Mouse (Mus musculus) ES-E14 (cell line): ENCODE results near the gene Rap1gap.

ENCODE experiments used
- CHD2 ChIP-seq: IDR thresholded peaks from 2 replicates; pipeline ENCODE4 v1.6.1; 2014; ENCODE audit warnings: mild to moderate bottlenecking, low read depth, low read length, inconsistent platforms
- HCFC1 ChIP-seq: IDR thresholded peaks from 2 replicates; pipeline ENCODE4 v1.6.1; 2012; ENCODE audit warnings: low read length, inconsistent platforms, borderline replicate concordance; ENCODE audit not compliant: insufficient read depth
- MAFK ChIP-seq: IDR thresholded peaks from 2 replicates; pipeline ENCODE4 v1.6.1; 2014; ENCODE audit warnings: mild to moderate bottlenecking, low read depth, low read length, inconsistent platforms; ENCODE audit not compliant: insufficient read depth
- ZNF384 ChIP-seq: IDR thresholded peaks from 2 replicates; pipeline ENCODE4 v1.6.1; 2012; ENCODE audit warnings: low read depth, low read length, inconsistent platforms

- TF ChIP-seq HCFC1 (no peak), CHD2 (no peak), MAFK (no peak), ZNF384 (no peak)
These were observed 3.2 kb downstream of the Rap1gap start for GRCm38 (mm10) chr4:137667747-137668146.
